Mouse (Mus musculus) olfactory bulb, adult 2 months (tissue): Measurements from ENCODE around the gene Calr4.

Experiments
- CTCF ChIP-seq: fragments of 200-500 bp; IDR thresholded peaks from 2 replicates; pipeline ENCODE4 v1.5.1; 2012; ENCODE audit warnings: low read depth, mild to moderate bottlenecking, low read length, moderate library complexity; ENCODE audit not compliant: insufficient read depth
- POLR2A ChIP-seq: fragments of 200-500 bp; IDR thresholded peaks from 2 replicates; pipeline ENCODE4 v1.6.1; 2012; ENCODE audit warnings: mild to moderate bottlenecking, low read depth, low read length, moderate library complexity; ENCODE audit not compliant: insufficient read depth

GRCm38 (mm10) chr4:109281161-109281560 lies 46.9 kb downstream of the Calr4 start:
- TF ChIP-seq POLR2A (no peak), CTCF (no peak)
